Mouse (Mus musculus) lung, embryonic 15.5 days (tissue): ENCODE data around the gene Flt3l. TPM values are rescaled to one million over a fixed set of nuclear protein-coding genes. Genes with fewer than 3 reads are reported as not detected.

ENCODE experiments used
- ATAC-seq: fragments of 200-750 bp; cut with Nextera tagmentation; 2 replicates; pipeline ENCODE4 v1.8.0; 2017; ENCODE audit warnings: moderate number of reproducible peaks, borderline replicate concordance; ENCODE audit not compliant: low FRiP score, low TSS enrichment; ENCODE audit errors: extremely low read depth
- H3K27ac ChIP-seq: fragments of 300-500 bp; sonication (generic); 2 replicates; pipeline ENCODE4 v1.5.1; 2015; ENCODE audit warnings: moderate library complexity, mild to moderate bottlenecking, inconsistent platforms
- H3K27me3 ChIP-seq: fragments of 300-500 bp; sonication (generic); 2 replicates; pipeline ENCODE4 v1.6.1; 2015; ENCODE audit warnings: inconsistent platforms
- H3K36me3 ChIP-seq: fragments of 300-500 bp; sonication (generic); 2 replicates; pipeline ENCODE4 v1.6.1; 2015; ENCODE audit warnings: inconsistent platforms
- H3K4me1 ChIP-seq: fragments of 300-500 bp; sonication (generic); 2 replicates; pipeline ENCODE4 v1.6.1; 2015; ENCODE audit warnings: inconsistent platforms
- H3K4me2 ChIP-seq: fragments of 300-500 bp; sonication (generic); 2 replicates; pipeline ENCODE4 v1.6.1; 2015; ENCODE audit warnings: inconsistent platforms, mild to moderate bottlenecking, moderate library complexity
- H3K4me3 ChIP-seq: fragments of 300-500 bp; sonication (generic); 2 replicates; pipeline ENCODE4 v1.5.1; 2015; ENCODE audit warnings: mild to moderate bottlenecking, inconsistent platforms
- H3K9ac ChIP-seq: fragments of 300-500 bp; sonication (generic); 2 replicates; pipeline ENCODE4 v1.6.1; 2015; ENCODE audit warnings: inconsistent platforms
- H3K9me3 ChIP-seq: fragments of 300-500 bp; sonication (generic); 2 replicates; pipeline ENCODE4 v1.6.1; 2016; ENCODE audit warnings: inconsistent platforms
- WGBS: fragments of 180-500 bp; shearing (Covaris S2); methylation state at CpG from one replicate; pipeline ENCODE4 v1.1.7; 2015; 5-methylcytosine and 5-hydroxymethylcytosine counted together
- polyA plus RNA-seq: library from polyadenylated mRNA; unstranded; fragments of >200 nt; fragmentation: Nextera tagmentation; extraction: Ambion mirVana; gene quantifications from 2 replicates; pipeline ENCODE4 v1.2.1, GENCODE M21; 2015

Gene Flt3l
- polyA plus RNA-seq, 1 experiment from 2014 or later, result 1.5 TPM

GRCm38 (mm10) chr7:45139904-45140723, 3.9 kb upstream of the Flt3l start:
- H3K27me3 ChIP-seq, result no peaks in the 10 kb centered on the region; the same call in 1 of the 2 replicates
- 59% methylated on average over 8 of the region's 8 CpGs for WGBS
- ATAC-seq, result no peak
- no peaks in the 10 kb centered on the region for H3K9me3 ChIP-seq
- H3K4me2 ChIP-seq, result no peak overlapping the region
- H3K9ac ChIP-seq, result no peak overlapping the region
- H3K4me3 ChIP-seq, result no peak overlapping the region
- 0 out of 2 replicates have a peak, but pooled peaks cover 4% of the 10 kb centered on the region for H3K4me1 ChIP-seq
- peaks cover 20% of the 10 kb centered on the region for H3K36me3 ChIP-seq
- no peak overlapping the region for H3K27ac ChIP-seq

GRCm38 (mm10) chr7:45138403-45138802, 2.2 kb upstream of the Flt3l start:
- Histone ChIP-seq H3K4me2 (no peak overlapping the region), H3K9me3 (no peaks in the 10 kb centered on the region), H3K27me3 (no peaks in the 10 kb centered on the region; the same call in 1 of the 2 replicates), H3K9ac (no peak overlapping the region), H3K36me3 (peaks cover 10% of the 10 kb centered on the region), H3K4me1 (peaks cover 9% of the 10 kb centered on the region; the same call in 1 of the 2 replicates), H3K27ac (no peak overlapping the region), H3K4me3 (no peak overlapping the region)
- WGBS, result 77% methylated on average over 1 of the region's 1 CpGs
- ATAC-seq, result no peak

- no peak overlapping the region for H3K9ac ChIP-seq
- no peaks in the 10 kb centered on the region for H3K9me3 ChIP-seq
- no peak for ATAC-seq
- H3K27ac ChIP-seq, result no peak overlapping the region
- 68% methylated on average over 12 of the region's 12 CpGs for WGBS
- H3K36me3 ChIP-seq, result peaks cover 6% of the 10 kb centered on the region
- H3K4me2 ChIP-seq, result no peak overlapping the region
- H3K27me3 ChIP-seq, result no peaks in the 10 kb centered on the region; the same call in 1 of the 2 replicates
- peaks cover 9% of the 10 kb centered on the region; the same call in 1 of the 2 replicates for H3K4me1 ChIP-seq
- no peak overlapping the region for H3K4me3 ChIP-seq
These were observed 1.2 kb upstream of the Flt3l start for GRCm38 (mm10) chr7:45137171-45138006.

- H3K36me3 ChIP-seq, result no peaks in the 10 kb centered on the region
- 54% methylated on average over 3 of the region's 3 CpGs for WGBS
- no peak overlapping the region for H3K27ac ChIP-seq
- peak overlapping the region; percentile 82 for H3K4me2 ChIP-seq
- H3K9me3 ChIP-seq, result no peaks in the 10 kb centered on the region
- no peak for ATAC-seq
- peaks cover 9% of the 10 kb centered on the region; the same call in 1 of the 2 replicates for H3K4me1 ChIP-seq
- no peak overlapping the region for H3K9ac ChIP-seq
- H3K4me3 ChIP-seq, result peak overlapping the region; percentile 69
- H3K27me3 ChIP-seq, result no peaks in the 10 kb centered on the region; the same call in 1 of the 2 replicates
These were observed 862 bp downstream of the Flt3l start for GRCm38 (mm10) chr7:45135370-45135769.

GRCm38 (mm10) chr7:45134544-45135026, 1.6 kb downstream of the Flt3l start:
- no peak overlapping the region for H3K4me3 ChIP-seq
- H3K4me2 ChIP-seq, result 0 out of 2 replicates have a peak overlapping the region, but pooled peaks have one; percentile 0
- peaks cover 17% of the 10 kb centered on the region for H3K4me1 ChIP-seq

GRCm38 (mm10) chr7:45133446-45134159, 2.6 kb downstream of the Flt3l start:
- no peak overlapping the region for H3K4me2 ChIP-seq
- H3K36me3 ChIP-seq, result no peaks in the 10 kb centered on the region
- H3K27me3 ChIP-seq, result no peaks in the 10 kb centered on the region; the same call in 1 of the 2 replicates
- no peaks in the 10 kb centered on the region for H3K9me3 ChIP-seq
- H3K4me1 ChIP-seq, result peaks cover 17% of the 10 kb centered on the region
- no peak overlapping the region for H3K9ac ChIP-seq
- no peak overlapping the region for H3K4me3 ChIP-seq
- no peak overlapping the region for H3K27ac ChIP-seq
- no peak for ATAC-seq
- 71% methylated on average over 8 of the region's 8 CpGs for WGBS

More at GRCm38 (mm10) chr7:45134544-45135026, 1.6 kb downstream of the Flt3l start:
- no peak overlapping the region for H3K9ac ChIP-seq
- 9% methylated on average over 12 of the region's 12 CpGs for WGBS
- H3K27ac ChIP-seq, result no peak overlapping the region
- H3K27me3 ChIP-seq, result no peaks in the 10 kb centered on the region; the same call in 1 of the 2 replicates
- ATAC-seq, result peak; percentile 40; the same call in 1 of the 2 replicates
- H3K36me3 ChIP-seq, result no peaks in the 10 kb centered on the region
- H3K9me3 ChIP-seq, result no peaks in the 10 kb centered on the region

- no peak overlapping the region for H3K9ac ChIP-seq
- H3K4me3 ChIP-seq, result no peak overlapping the region
- H3K4me2 ChIP-seq, result no peak overlapping the region
- H3K4me1 ChIP-seq, result peaks cover 23% of the 10 kb centered on the region
- no peaks in the 10 kb centered on the region for H3K27me3 ChIP-seq
- no peak for ATAC-seq
- H3K27ac ChIP-seq, result no peak overlapping the region
- no peaks in the 10 kb centered on the region for H3K9me3 ChIP-seq
- 64% methylated on average over 11 of the region's 11 CpGs for WGBS
- H3K36me3 ChIP-seq, result peaks cover 4% of the 10 kb centered on the region
These were observed 4.4 kb downstream of the Flt3l start for GRCm38 (mm10) chr7:45131850-45132249.

- Histone ChIP-seq H3K4me1 (peaks cover 37% of the 10 kb centered on the region), H3K4me3 (peak overlapping the region; percentile 48), H3K27ac (peak overlapping the region; percentile 70), H3K9ac (peak overlapping the region; percentile 52), H3K36me3 (peaks cover 23% of the 10 kb centered on the region), H3K9me3 (no peaks in the 10 kb centered on the region), H3K4me2 (peak overlapping the region; percentile 61), H3K27me3 (no peaks in the 10 kb centered on the region)
- 50% methylated on average over 15 of the region's 15 CpGs for WGBS
- ATAC-seq, result no peak
These were observed 6.3 kb downstream of the Flt3l start for GRCm38 (mm10) chr7:45129776-45130512.

- no peaks in the 10 kb centered on the region for H3K9me3 ChIP-seq
- peak overlapping the region; percentile 70 for H3K27ac ChIP-seq
- H3K9ac ChIP-seq, result peak overlapping the region; percentile 52
- 0 out of 2 replicates have a peak, but pooled peaks have one; percentile 0 for ATAC-seq
- WGBS, result under 1% methylated on average over 17 of the region's 17 CpGs
- peak overlapping the region; percentile 48 for H3K4me3 ChIP-seq
- H3K27me3 ChIP-seq, result no peaks in the 10 kb centered on the region
- H3K4me1 ChIP-seq, result peaks cover 37% of the 10 kb centered on the region
- peaks cover 25% of the 10 kb centered on the region for H3K36me3 ChIP-seq
- H3K4me2 ChIP-seq, result peak overlapping the region; percentile 61
These were observed 6.9 kb downstream of the Flt3l start for GRCm38 (mm10) chr7:45129318-45129717.

- peak within 1 kb of the TSS; percentile 99 for H3K9ac ChIP-seq
- peak within 1 kb of the TSS; percentile 88 for H3K27ac ChIP-seq
- H3K36me3 ChIP-seq, result peaks cover 25% of the 10 kb centered on the region
- no peaks in the 10 kb centered on the region for H3K9me3 ChIP-seq
- H3K4me2 ChIP-seq, result peak within 1 kb of the TSS; percentile 81
- under 1% methylated on average over 48 of the region's 48 CpGs for WGBS
- peak; percentile 93 for ATAC-seq
- no peaks in the 10 kb centered on the region for H3K27me3 ChIP-seq
- H3K4me1 ChIP-seq, result peaks cover 37% of the 10 kb centered on the region
- peak within 1 kb of the TSS; percentile 90 for H3K4me3 ChIP-seq
These were observed 7.5 kb downstream of the Flt3l start, which contains the start of gene Rpl13a for GRCm38 (mm10) chr7:45128624-45129246. Gene Rpl13a, minus strand, starts transcription at chr7:45128761.
